Mouse (Mus musculus) megakaryocyte-erythroid progenitor cell, adult 5-6 weeks (primary cell): ENCODE results near the gene Gm5771. TPM values are rescaled to one million over a fixed set of nuclear protein-coding genes. Genes with fewer than 3 reads are reported as not detected.
"Not testable (repeated sequence)": the region's sequence is repeated elsewhere in the genome, so short reads cannot be mapped to it uniquely, and the experiment has no call there.

ENCODE experiments used
- ATAC-seq: replicated peaks from 2 replicates; pipeline ENCODE4 v1.8.0; 2016; ENCODE audit warnings: mild to moderate bottlenecking, inconsistent platforms; ENCODE audit not compliant: severe bottlenecking, poor library complexity, low FRiP score, low TSS enrichment
- total RNA-seq, 2 experiments: library from RNA; stranded (forward) in 1 of 2; stranded (reverse) in 1 of 2; fragments of 200-1000, 215-1000 nt in 1 of 2; fragments of >200 nt in 1 of 2; fragmentation: Nextera tagmentation in 1 of 2; gene quantifications; 2 replicates each; pipeline ENCODE4 v1.2.3; 2014 to 2017

Gm5771 gene
- total RNA-seq (2014; fragmentation: Nextera tagmentation) = not detected in 2 replicates
- not detected in 2 replicates for total RNA-seq (2017)

DNA sequence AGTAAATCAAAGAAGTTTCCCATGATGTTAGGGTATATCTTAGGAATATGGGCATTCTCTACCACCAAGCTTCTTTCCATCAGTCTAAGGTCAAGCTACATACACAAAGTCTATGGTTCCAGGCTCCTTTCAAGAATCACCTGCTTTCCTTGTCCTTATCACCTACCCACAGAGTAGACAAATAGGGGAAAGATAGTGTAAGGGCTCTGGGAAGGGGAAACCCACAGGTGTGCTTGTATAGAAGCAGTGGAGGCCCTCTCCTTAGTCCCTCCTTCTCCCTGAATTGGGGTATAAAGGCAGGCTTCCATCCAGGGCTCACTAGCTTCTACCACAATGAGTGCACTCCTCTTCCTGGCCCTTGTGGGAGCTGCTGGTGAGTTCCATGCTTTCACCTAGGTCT is at the start of gene Gm5771:
TSS of gene Gm5771 (plus strand) at position 301 of the 400 bp plus-strand sequence.
- not testable (repeated sequence) for ATAC-seq

- ATAC-seq = no peak
Observed at GRCm38 (mm10) chr6:41353932-41354331, 38.2 kb upstream of the Gm5771 start, which contains the start of gene Try10. TSS of gene Try10 (plus strand) at chr6:41354105.

DNA sequence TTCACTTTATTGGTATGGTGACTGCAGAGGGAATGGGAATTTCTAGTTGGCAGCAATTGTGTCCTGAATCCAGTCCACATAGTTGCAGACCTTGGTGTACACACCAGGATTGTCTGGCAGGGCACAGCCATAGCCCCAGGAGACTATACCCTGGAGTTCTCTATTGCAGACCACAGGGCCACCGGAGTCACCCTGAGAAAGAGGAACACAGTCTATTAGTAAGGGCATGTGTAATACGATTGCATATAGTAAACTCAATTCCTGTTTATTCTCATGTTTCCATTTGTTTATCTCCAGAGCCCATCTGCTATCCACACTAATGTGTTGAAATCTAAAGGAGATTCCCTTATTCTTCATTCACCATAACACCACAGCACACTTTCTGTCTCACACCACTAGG is 18.4 kb upstream of the Gm5771 start:
- not testable (repeated sequence) for ATAC-seq

DNA sequence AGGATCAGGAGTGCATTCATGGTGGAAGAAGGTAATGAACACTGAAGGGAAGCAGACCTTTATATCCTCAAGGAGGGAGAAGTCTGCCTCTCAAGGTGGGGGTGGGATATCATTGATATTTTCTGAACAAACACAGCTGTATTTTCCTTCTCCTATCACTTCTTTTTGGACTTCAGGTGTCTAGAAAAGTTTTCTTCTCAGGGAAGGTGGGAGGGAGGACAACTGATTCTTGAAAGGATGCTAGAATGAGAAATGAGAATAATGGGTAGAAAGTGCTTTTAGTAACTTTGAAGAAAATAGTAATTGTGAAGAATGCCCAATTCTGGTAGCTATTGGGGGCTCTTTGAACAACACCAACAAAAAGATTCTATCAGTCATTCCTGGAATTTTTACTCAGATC is 14.6 kb upstream of the Gm5771 start, which contains the start of gene Prss3:
TSS of gene Prss3 (minus strand) at position 101 of the 400 bp plus-strand sequence.
- ATAC-seq = not testable (repeated sequence)

DNA sequence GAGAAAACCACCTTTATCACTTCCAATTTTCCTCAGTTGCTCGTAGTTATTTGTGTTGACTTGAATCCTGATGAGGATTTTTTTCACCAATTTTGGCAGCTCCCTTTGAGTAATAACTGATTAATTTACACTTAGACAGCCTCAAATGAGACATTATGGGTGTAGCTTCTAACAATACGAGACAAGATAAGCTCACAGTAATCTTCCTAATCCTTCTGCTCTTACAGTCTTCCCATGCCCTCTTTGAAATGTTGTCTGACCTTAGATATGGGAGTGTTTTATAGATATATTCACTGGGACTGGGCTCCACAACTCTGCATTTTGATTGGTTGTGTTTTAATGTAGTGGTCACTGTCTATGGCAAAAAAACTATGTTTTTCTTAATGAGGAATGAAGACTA is 5.4 kb upstream of the Gm5771 start:
- ATAC-seq = peak; percentile 85

GRCm38 (mm10) chr6:41391640-41392039 is 516 bp upstream of the Gm5771 start:
- not testable (repeated sequence) for ATAC-seq

DNA sequence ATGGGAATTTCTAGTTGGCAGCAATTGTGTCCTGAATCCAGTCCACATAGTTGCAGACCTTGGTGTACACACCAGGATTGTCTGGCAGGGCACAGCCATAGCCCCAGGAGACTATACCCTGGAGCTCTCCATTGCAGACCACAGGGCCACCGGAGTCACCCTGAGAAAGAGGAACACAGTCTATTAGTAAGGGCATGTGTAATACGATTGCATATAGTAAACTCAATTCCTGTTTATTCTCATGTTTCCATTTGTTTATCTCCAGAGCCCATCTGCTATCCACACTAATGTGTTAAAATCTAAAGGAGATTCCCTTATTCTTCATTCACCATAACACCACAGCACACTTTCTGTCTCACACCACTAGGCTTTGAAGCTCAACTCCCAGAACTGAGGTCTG is 50.1 kb downstream of the Gm5771 start:
- not testable (repeated sequence) for ATAC-seq

- not testable (repeated sequence) for ATAC-seq
Observed at GRCm38 (mm10) chr6:41446045-41446444, 53.9 kb downstream of the Gm5771 start, which contains the start of gene Gm10334. TSS of gene Gm10334 (minus strand) at chr6:41446145.

Other genes starting within 250 kb of the Gm5771 start
- gene Try4, start 90.1 kb upstream of the Gm5771 start, total RNA-seq (2014; fragmentation: Nextera tagmentation) = not detected in 2 replicates
- not detected in 2 replicates for gene Try4, start 90.1 kb upstream of the Gm5771 start, total RNA-seq (2017)
- not detected in 2 replicates for gene Try5, start 75.5 kb upstream of the Gm5771 start, total RNA-seq (2014; fragmentation: Nextera tagmentation)
- gene Try5, start 75.5 kb upstream of the Gm5771 start, total RNA-seq (2017) = not detected in 2 replicates
- not detected in 2 replicates for gene Try10, start 38.3 kb upstream of the Gm5771 start, total RNA-seq (2014; fragmentation: Nextera tagmentation)
- gene Try10, start 38.3 kb upstream of the Gm5771 start, total RNA-seq (2017) = not detected in 2 replicates
- gene Prss3, start 14.7 kb upstream of the Gm5771 start, total RNA-seq (2014; fragmentation: Nextera tagmentation) = not detected in 2 replicates
- gene Prss3, start 14.7 kb upstream of the Gm5771 start, total RNA-seq (2017) = not detected in 2 replicates
- gene Gm10334, start 53.8 kb downstream of the Gm5771 start, total RNA-seq (2014; fragmentation: Nextera tagmentation) = not detected in 2 replicates
- not detected in 2 replicates for gene Gm10334, start 53.8 kb downstream of the Gm5771 start, total RNA-seq (2017)
- not detected in 2 replicates for gene Prss1, start 66.6 kb downstream of the Gm5771 start, total RNA-seq (2014; fragmentation: Nextera tagmentation)
- not detected in 2 replicates for gene Prss1, start 66.6 kb downstream of the Gm5771 start, total RNA-seq (2017)
- not detected in 2 replicates for gene Prss2, start 129.4 kb downstream of the Gm5771 start, total RNA-seq (2014; fragmentation: Nextera tagmentation)
- not detected in 2 replicates for gene Prss2, start 129.4 kb downstream of the Gm5771 start, total RNA-seq (2017)
- gene Ephb6, start 213.1 kb downstream of the Gm5771 start, total RNA-seq (2014; fragmentation: Nextera tagmentation) = 1.5 and 12.2 TPM in 2 replicates
- gene Ephb6, start 213.1 kb downstream of the Gm5771 start, total RNA-seq (2017) = 4.3 and 7.2 TPM in 2 replicates
- gene Trpv6, start 244.0 kb downstream of the Gm5771 start, total RNA-seq (2014; fragmentation: Nextera tagmentation) = not detected in 2 replicates
- not detected in 2 replicates for gene Trpv6, start 244.0 kb downstream of the Gm5771 start, total RNA-seq (2017)